Mouse (Mus musculus): ENCODE measurements around the gene Spop.
"Not testable (repeated sequence)": the region's sequence is repeated elsewhere in the genome, so short reads cannot be mapped to it uniquely, and the experiment has no call there.

GRCm38 (mm10) chr11:95406398-95406797, 7.5 kb upstream of the Spop start:
- not testable (repeated sequence) for TF ChIP-seq POLR2A (IDR thresholded peaks at IDR 0.05; ENCODE audit: control insufficient read depth, low read depth, low read length); CTCF (IDR thresholded peaks at IDR 0.05; ENCODE audit: control insufficient read depth, insufficient read depth, insufficient replicate concordance, low read depth, low read length)
